Mouse (Mus musculus) cerebellum, adult 2 months (tissue): ENCODE data around the gene Negr1.

Experiments used
- CTCF ChIP-seq: fragments of 200-500 bp; IDR thresholded peaks from 2 replicates; pipeline ENCODE4 v1.5.1; 2011; ENCODE audit warnings: low read depth, mild to moderate bottlenecking, control low read depth, low read length, moderate library complexity, borderline replicate concordance; ENCODE audit not compliant: insufficient read depth
- POLR2A ChIP-seq: fragments of 200-500 bp; IDR thresholded peaks from 2 replicates; pipeline ENCODE4 v1.6.1; 2011; ENCODE audit warnings: low read length, control low read depth, borderline replicate concordance; ENCODE audit not compliant: insufficient read depth

DNA sequence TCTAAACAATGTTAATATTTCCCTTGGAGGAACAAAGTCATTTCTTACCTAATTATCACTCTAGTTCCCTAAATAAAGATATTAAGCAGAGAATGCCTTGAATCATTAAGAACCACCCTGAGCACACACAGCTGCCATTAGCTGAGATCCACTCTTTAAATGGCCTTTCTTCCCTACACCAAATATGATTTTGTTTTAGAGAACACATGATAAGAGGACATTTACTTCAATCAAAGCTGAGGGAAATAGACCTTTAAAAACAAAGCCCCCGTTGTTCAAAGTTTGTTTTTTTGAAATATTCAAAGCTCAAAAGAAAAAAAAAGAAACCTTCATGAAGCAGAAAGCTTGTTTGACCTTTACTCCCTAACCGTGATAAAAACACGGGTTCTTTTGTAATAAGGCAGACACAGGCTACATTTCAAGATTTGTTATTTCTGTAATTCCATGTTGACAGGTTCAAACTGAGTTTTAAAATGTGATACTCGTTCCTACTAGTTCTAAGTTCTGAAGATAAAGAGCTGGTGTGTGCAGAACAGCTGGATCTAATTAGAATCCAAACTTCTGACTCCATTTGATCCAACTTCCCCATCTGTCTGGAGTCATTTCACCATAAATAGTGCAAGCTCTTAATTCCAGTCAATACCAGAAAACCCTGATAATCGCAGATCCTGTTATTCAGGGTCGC is 544.1 kb downstream of the Negr1 start:
- TF ChIP-seq CTCF (no peak), POLR2A (no peak)
